Mouse (Mus musculus) brain, embryonic 14.5 days (tissue): ENCODE data around the gene Peli2.

ENCODE experiments used
- CTCF ChIP-seq: fragments of 200-500 bp; IDR thresholded peaks from 2 replicates; pipeline ENCODE4 v1.5.1; 2012; ENCODE audit warnings: inconsistent platforms, mild to moderate bottlenecking, moderate library complexity, borderline replicate concordance; ENCODE audit not compliant: insufficient read depth, insufficient read length; ENCODE audit errors: extremely low read depth
- POLR2A ChIP-seq: fragments of 200-500 bp; IDR thresholded peaks from 2 replicates; pipeline ENCODE4 v1.6.1; 2012; ENCODE audit warnings: mild to moderate bottlenecking, inconsistent platforms, borderline replicate concordance; ENCODE audit not compliant: poor library complexity, insufficient read depth, insufficient read length, severe bottlenecking; ENCODE audit errors: extremely low read depth

GRCm38 (mm10) chr14:48132241-48132640 is 11.6 kb downstream of the Peli2 start:
- TF ChIP-seq CTCF (no peak), POLR2A (no peak)
